Mouse (Mus musculus) neural tube, embryonic 15.5 days (tissue): Measurements from ENCODE around the gene Serinc1. TPM values are rescaled to one million over a fixed set of nuclear protein-coding genes. Genes with fewer than 3 reads are reported as not detected.

Experiments
- ATAC-seq: fragments of 200-750 bp; cut with Nextera tagmentation; 2 replicates; pipeline ENCODE4 v1.8.0; 2017; ENCODE audit warnings: mild to moderate bottlenecking, moderate TSS enrichment, moderate library complexity; ENCODE audit not compliant: low FRiP score
- H3K27ac ChIP-seq: fragments of 300-500 bp; sonication (generic); replicated peaks from 2 replicates; pipeline ENCODE4 v1.5.1; 2015; ENCODE audit warnings: mild to moderate bottlenecking, inconsistent platforms
- H3K27me3 ChIP-seq: fragments of 300-500 bp; sonication (generic); replicated peaks from 2 replicates; pipeline ENCODE4 v1.6.1; 2015; ENCODE audit warnings: inconsistent platforms
- H3K36me3 ChIP-seq: fragments of 300-500 bp; sonication (generic); 2 replicates; pipeline ENCODE4 v1.6.1; 2015; ENCODE audit warnings: inconsistent platforms
- H3K4me1 ChIP-seq: fragments of 300-500 bp; sonication (generic); 2 replicates; pipeline ENCODE4 v1.6.1; 2015; ENCODE audit warnings: inconsistent platforms
- H3K4me2 ChIP-seq: fragments of 300-500 bp; sonication (generic); 2 replicates; pipeline ENCODE4 v1.6.1; 2015; ENCODE audit warnings: inconsistent platforms, mild to moderate bottlenecking, moderate library complexity
- H3K4me3 ChIP-seq: fragments of 300-500 bp; sonication (generic); replicated peaks from 2 replicates; pipeline ENCODE4 v1.5.1; 2015; ENCODE audit warnings: mild to moderate bottlenecking, inconsistent platforms
- H3K9ac ChIP-seq: fragments of 300-500 bp; sonication (generic); replicated peaks from 2 replicates; pipeline ENCODE4 v1.6.1; 2015; ENCODE audit warnings: mild to moderate bottlenecking, inconsistent platforms
- H3K9me3 ChIP-seq: fragments of 300-500 bp; sonication (generic); replicated peaks from 2 replicates; pipeline ENCODE4 v1.6.1; 2016; ENCODE audit warnings: inconsistent platforms
- WGBS: fragments of 180-500 bp; shearing (Covaris S2); methylation state at CpG from one replicate; pipeline ENCODE4 v1.1.7; 2015; ENCODE audit warnings: mixed read lengths; 5-methylcytosine and 5-hydroxymethylcytosine counted together
- polyA plus RNA-seq: library from polyadenylated mRNA; unstranded; fragments of >200 nt; fragmentation: Nextera tagmentation; extraction: Ambion mirVana; gene quantifications from 2 replicates; pipeline ENCODE4 v1.2.1, GENCODE M21; 2015

The Serinc1 gene
- polyA plus RNA-seq, 1 experiment from 2014 or later = 428 TPM

DNA sequence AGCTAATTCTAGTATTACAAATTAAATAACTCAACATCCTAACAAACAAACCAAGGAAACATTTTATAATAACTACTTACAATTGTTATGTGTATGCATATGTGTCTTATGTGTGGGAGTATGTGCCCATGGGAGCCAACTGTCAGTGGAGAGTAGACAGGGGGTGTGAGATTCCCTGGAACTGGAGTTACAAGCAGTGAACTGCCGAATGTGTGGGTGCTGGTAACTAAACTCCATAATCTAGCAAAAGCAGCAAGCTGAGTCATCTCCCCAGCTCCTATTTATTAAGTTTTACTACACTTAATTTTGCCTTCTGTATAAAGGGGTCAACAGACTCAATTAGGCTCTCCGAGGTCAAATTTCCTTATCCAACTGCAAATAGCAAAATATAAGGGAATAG, 1.3 kb downstream of the Serinc1 start:
- ATAC-seq = no peak
- Histone ChIP-seq H3K36me3 (peaks cover 7% of the 10 kb centered on the region; the same call in 1 of the 2 replicates), H3K4me2 (peak overlapping the region; percentile 69), H3K4me3 (peak overlapping the region; percentile 95), H3K27ac (no peak overlapping the region), H3K9ac (peak overlapping the region; percentile 98), H3K27me3 (no peaks in the 10 kb centered on the region), H3K4me1 (peaks cover 29% of the 10 kb centered on the region), H3K9me3 (no peaks in the 10 kb centered on the region)
- WGBS = 65% methylated on average over 2 of the region's 2 CpGs

DNA sequence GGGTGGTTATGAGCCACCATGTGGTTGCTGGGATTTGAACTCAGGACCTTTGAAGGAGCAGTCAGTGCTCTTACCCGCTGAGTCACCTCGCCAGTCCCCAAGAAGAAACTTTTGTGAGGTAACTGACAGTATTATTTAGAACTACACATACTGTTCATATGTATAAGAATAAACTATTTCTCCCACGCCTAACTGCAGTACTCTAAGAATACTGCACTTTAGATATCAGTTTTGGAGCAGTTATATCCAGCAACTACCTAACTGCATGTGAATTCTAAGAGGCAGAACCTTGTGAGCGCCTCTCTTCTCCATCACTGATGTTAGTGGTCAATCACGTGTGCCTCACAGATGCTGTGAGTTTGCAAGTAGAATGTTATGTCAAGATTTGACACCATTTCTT, 5.9 kb downstream of the Serinc1 start:
- H3K4me2 ChIP-seq = no peak overlapping the region
- 93% methylated on average over 5 of the region's 5 CpGs for WGBS
- peaks cover 31% of the 10 kb centered on the region for H3K36me3 ChIP-seq
- no peaks in the 10 kb centered on the region for H3K27me3 ChIP-seq
- H3K27ac ChIP-seq = no peak overlapping the region
- H3K4me1 ChIP-seq = peaks cover 29% of the 10 kb centered on the region
- H3K9me3 ChIP-seq = no peaks in the 10 kb centered on the region
- no peak overlapping the region for H3K9ac ChIP-seq
- ATAC-seq = no peak
- no peak overlapping the region for H3K4me3 ChIP-seq

DNA sequence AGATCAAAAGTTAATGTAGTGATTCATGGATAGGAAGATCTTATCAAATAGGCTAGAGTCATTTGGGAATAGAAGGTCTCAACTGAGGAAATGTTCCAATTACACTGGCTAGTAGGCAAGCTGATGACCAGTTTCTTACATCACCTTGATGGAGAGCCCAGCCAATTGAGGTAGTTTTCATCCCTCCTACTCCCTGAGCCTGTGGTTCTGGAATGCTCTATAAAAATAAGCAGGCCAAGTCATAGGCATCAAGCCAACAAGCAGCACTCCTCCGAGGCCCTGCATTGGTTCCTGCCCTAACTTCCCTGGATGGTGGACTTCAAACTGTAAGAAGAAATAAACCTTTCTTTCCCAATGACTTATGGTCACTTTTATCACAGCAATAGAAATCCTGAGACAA, 17.1 kb downstream of the Serinc1 start:
- WGBS = 78% methylated on average over 1 of the region's 1 CpGs
- Histone ChIP-seq H3K4me2 (no peak overlapping the region), H3K36me3 (peaks cover 65% of the 10 kb centered on the region), H3K9me3 (no peaks in the 10 kb centered on the region), H3K4me1 (no peaks in the 10 kb centered on the region), H3K27ac (no peak overlapping the region), H3K4me3 (no peak overlapping the region), H3K9ac (no peak overlapping the region), H3K27me3 (no peaks in the 10 kb centered on the region)
- ATAC-seq = no peak

DNA sequence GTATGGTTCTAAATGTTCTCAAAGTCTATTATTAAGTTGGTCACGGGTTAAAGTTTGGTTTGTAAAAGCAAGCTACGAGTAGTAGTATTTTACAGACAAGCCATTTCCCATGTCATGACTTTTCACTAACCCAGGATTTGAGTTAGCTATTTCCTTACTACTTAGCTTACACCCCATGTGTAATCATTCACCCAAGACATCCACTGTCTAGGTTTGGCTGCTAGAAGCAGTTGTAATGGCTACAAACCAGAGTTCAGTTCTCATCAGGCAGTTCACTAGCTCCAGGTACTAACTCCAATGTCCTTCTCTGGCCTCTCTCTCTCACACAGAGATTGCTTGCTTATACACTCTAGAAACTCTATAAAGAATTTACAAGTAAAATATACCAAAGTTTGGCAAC, 17.7 kb downstream of the Serinc1 start:
- Histone ChIP-seq H3K27me3 (no peaks in the 10 kb centered on the region), H3K27ac (no peak overlapping the region), H3K4me2 (no peak overlapping the region), H3K9me3 (no peaks in the 10 kb centered on the region), H3K36me3 (peaks cover 62% of the 10 kb centered on the region), H3K4me3 (no peak overlapping the region), H3K4me1 (no peaks in the 10 kb centered on the region), H3K9ac (no peak overlapping the region)
- ATAC-seq = no peak
- WGBS = 93% methylated on average over 2 of the region's 2 CpGs

DNA sequence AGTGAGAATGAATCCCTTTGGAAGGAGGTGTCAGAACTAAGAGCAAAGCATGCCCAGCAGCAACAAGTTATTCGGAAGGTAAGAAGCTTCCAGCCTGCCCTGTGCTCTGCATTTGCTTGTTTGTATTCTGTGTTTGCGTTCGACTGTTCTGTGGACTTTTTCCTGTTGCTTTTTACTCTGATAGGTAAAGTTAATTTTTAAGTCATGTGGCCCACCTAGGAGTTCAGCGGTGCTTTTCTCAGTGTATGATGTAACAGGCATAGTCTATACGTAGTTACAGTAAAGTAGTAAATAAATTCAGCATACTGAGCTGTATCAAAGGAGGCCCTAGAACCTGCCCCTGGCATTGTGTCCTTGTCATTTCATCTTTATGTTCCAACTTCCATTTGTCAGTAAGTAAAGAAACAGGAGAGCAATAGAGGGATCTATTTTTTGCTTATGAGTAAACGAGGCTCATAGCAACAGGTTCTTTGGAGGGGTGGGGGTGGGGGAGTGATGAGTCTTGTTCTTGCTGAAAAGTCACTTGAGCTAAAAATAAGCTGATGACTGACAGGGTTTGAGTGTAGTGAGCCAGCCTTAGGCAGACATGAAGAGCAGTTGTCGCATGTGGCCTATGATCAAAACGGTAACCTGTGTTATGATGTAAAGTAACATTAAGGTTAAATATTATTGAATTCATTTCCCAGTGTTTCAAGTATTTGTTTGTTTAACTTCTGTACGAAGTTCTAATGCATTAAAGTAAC, 32.7 kb downstream of the Serinc1 start:
- H3K9ac ChIP-seq = no peak overlapping the region
- no peak for ATAC-seq
- H3K4me3 ChIP-seq = no peak overlapping the region
- no peak overlapping the region for H3K4me2 ChIP-seq
- H3K9me3 ChIP-seq = no peaks in the 10 kb centered on the region
- peaks cover 9% of the 10 kb centered on the region for H3K36me3 ChIP-seq
- no peaks in the 10 kb centered on the region for H3K4me1 ChIP-seq
- no peaks in the 10 kb centered on the region for H3K27me3 ChIP-seq
- whole genome bisulfite sequencing = 88% methylated on average over 9 of the region's 9 CpGs
- H3K27ac ChIP-seq = no peak overlapping the region

DNA sequence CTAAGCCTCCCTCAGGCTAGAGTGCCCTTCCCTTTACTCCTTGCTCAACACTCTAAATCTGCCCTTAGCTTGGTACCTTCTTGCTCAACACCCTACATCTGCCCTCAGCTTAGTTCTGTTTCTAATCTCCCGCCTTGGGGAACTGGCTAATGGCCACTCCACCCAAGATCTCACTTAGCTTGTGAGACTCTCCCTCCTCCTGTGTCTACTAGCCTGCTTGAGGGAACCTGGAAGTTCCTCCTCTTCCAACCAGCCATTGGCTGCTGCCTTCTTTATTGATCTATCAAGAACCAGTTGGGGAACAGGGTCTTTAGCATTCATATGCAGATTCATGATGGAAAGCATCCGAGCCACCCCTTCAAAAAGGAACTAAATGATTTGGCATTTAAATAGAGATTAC, 40.3 kb downstream of the Serinc1 start:
- H3K4me1 ChIP-seq = peaks cover 21% of the 10 kb centered on the region
- H3K27me3 ChIP-seq = no peaks in the 10 kb centered on the region
- H3K4me2 ChIP-seq = no peak overlapping the region
- 62% methylated on average over 2 of the region's 2 CpGs for WGBS
- no peak overlapping the region for H3K4me3 ChIP-seq
- no peak overlapping the region for H3K9ac ChIP-seq
- ATAC-seq = no peak
- no peaks in the 10 kb centered on the region; the same call in 1 of the 2 replicates for H3K36me3 ChIP-seq
- no peak overlapping the region for H3K27ac ChIP-seq
- no peaks in the 10 kb centered on the region for H3K9me3 ChIP-seq

DNA sequence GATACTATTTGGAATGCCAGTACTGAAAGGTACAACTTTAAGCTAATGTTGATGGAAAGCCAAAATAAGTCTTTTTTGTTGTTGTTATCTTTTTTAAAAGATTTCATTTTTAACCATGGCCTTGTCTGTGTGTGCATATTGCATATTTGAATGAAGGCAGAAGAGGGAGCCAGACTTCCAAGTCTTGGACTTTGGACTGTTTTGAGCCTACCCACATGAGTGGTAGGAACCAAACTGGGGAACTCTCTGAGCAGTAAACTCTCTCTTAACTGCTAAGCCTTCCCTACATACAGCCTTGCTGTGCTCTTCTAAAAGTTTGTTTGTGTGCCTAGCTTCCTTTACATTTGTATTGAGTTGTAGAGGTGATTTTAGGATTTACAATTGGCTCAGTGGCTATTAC, 43.7 kb downstream of the Serinc1 start:
- Histone ChIP-seq H3K4me3 (peak overlapping the region; percentile 0; the same call in 1 of the 2 replicates), H3K9ac (no peak overlapping the region), H3K4me2 (peak overlapping the region; percentile 68), H3K36me3 (no peaks in the 10 kb centered on the region), H3K27ac (no peak overlapping the region), H3K9me3 (no peaks in the 10 kb centered on the region), H3K27me3 (no peaks in the 10 kb centered on the region), H3K4me1 (peaks cover 21% of the 10 kb centered on the region)
- no peak for ATAC-seq

DNA sequence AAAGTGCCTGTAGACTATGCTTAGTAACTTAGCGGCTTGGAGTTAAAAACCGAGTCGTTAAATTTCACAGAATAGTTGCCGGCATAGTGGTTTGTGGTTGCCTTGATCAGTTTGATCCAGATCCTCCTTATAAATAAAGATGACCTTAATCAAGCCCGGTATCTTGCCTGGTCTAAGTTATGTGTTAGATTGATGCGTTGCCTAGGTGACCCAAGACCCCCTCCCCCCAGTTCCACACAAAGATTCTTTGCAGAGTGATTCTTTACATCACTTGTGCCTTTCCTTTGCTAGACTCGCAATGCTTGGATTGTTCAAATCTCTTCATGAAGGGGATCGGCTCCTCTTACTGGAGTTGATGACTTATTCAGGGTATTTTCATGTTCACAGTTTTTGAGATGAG, 45.1 kb downstream of the Serinc1 start:
- Histone ChIP-seq H3K4me2 (peak overlapping the region; percentile 68), H3K27me3 (no peaks in the 10 kb centered on the region), H3K36me3 (no peaks in the 10 kb centered on the region), H3K9ac (peak overlapping the region; percentile 96), H3K4me1 (peaks cover 21% of the 10 kb centered on the region), H3K4me3 (peak overlapping the region; percentile 90), H3K27ac (no peak overlapping the region; the same call in 1 of the 2 replicates), H3K9me3 (no peaks in the 10 kb centered on the region)
- ATAC-seq = no peak
- WGBS = 0% methylated on average over 8 of the region's 8 CpGs

DNA sequence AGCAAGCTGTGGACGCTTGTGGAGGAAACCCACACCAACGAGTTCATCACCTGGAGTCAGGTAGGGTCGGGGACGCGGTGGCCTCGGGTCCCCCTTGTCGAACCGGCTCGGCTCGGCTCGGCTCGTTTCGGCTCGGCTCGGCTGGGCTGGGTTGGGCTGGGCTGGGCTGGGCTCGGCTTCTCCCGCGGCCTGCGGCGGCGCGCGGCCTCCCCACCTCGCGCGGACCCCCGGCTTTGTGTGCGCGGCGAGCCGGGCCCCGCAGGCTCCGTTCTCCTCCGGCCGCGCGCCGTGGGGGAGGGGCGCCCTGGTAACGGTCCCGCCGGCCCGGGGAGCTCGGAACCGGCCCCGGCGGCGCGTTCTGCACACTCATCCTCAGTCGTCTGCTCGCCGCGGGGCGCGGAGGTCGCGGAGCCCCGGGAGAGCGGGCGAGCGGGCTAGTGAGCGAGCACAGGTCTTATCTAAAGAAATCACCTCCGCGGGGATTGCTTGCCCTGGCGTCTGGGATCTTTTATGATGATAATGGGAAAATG, 45.7 kb downstream of the Serinc1 start:
- Histone ChIP-seq H3K27me3 (no peaks in the 10 kb centered on the region), H3K4me2 (peak overlapping the region; percentile 68), H3K4me1 (peaks cover 21% of the 10 kb centered on the region), H3K9me3 (no peaks in the 10 kb centered on the region), H3K4me3 (peak overlapping the region; percentile 90), H3K36me3 (no peaks in the 10 kb centered on the region), H3K27ac (peak overlapping the region; percentile 97), H3K9ac (peak overlapping the region; percentile 96)
- under 1% methylated on average over 62 of the region's 65 CpGs for WGBS
- peak; percentile 88 for ATAC-seq

DNA sequence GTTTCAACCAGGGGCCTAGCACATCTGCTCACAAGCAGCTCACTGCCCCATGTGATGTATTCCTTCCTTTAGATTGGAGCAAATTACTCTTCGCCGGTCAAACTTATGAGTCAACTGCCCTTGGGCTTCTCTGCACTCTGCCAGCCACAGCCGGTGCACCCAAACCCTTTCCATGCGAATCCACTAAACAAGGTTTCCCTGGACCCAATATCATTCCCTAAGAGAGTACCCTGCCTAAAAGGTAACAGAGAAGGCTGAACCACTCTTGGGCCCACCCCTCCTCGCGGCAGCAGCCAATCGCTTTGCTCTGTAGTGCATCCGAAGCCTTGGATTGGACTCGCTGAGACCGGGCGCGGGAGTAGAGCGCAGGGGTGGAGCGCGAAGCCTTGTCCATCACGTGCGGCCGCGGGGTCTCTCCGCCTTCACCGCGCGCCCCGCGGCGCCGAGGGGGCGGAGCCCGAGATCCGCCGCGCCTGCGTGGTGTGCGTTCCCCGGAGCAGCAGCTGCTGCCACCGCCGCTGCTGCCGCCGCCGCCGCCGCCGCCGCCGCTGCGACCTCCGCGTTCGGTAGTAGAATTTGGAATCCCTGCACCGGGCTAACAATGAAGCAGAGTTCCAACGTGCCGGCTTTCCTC, 46.3 kb downstream of the Serinc1 start, which contains the start of gene Hsf2:
Gene Hsf2, plus strand, starts transcription at position 478 of the 634 bp plus-strand sequence.
- no peaks in the 10 kb centered on the region for H3K27me3 ChIP-seq
- H3K36me3 ChIP-seq = no peaks in the 10 kb centered on the region
- ATAC-seq = peak; percentile 99
- peaks cover 21% of the 10 kb centered on the region for H3K4me1 ChIP-seq
- 2% methylated on average over 46 of the region's 52 CpGs for WGBS
- H3K4me2 ChIP-seq = peak within 1 kb of the TSS; percentile 68
- peak within 1 kb of the TSS; percentile 97 for H3K27ac ChIP-seq
- H3K9me3 ChIP-seq = no peaks in the 10 kb centered on the region
- peak within 1 kb of the TSS; percentile 96 for H3K9ac ChIP-seq
- peak within 1 kb of the TSS; percentile 90 for H3K4me3 ChIP-seq

DNA sequence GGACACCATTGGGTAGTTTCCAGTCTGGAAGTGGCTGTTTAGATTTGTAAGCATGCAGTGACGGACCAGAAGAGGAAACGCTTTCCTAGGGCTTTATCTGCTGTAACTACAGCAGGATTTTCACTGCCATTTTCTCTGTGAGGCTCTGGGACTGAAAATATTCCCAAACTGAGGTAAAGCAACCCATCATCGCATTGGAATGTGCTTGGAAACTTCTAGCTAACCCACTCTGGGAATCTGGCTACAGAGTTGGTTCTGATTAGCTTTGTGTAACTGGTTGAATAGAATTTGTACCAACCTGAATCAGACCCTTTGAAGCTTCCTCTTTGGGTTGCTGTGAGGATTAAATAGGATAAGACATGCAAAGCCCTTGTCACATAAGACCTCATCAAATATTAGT, 47.6 kb downstream of the Serinc1 start:
- WGBS = 93% methylated on average over 3 of the region's 3 CpGs
- Histone ChIP-seq H3K4me2 (no peak overlapping the region), H3K36me3 (no peaks in the 10 kb centered on the region), H3K27me3 (no peaks in the 10 kb centered on the region), H3K9ac (no peak overlapping the region), H3K9me3 (no peaks in the 10 kb centered on the region), H3K27ac (no peak overlapping the region), H3K4me3 (no peak overlapping the region), H3K4me1 (peaks cover 12% of the 10 kb centered on the region)
- ATAC-seq = no peak

DNA sequence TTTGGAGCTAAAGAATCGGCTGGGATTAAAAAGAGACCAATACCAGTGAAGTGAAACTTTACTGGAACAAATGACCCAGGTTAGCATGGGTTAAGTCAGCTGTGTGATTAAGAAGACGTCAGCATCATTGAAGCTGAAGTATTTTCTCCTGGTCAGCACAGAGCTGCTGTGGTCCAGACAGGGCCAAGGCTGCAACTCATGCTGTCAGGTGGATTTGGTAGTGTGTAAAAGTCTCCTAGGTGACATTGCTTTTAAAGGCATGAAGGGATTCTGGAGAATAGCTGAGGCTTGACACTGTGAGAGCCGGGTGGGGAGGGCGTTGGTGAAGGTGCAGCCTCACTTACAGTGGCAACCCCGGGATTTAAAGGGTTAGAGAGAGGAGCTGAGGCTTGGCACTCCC, 50.6 kb downstream of the Serinc1 start:
- Histone ChIP-seq H3K4me3 (no peak overlapping the region), H3K27ac (no peak overlapping the region), H3K9ac (no peak overlapping the region), H3K9me3 (no peaks in the 10 kb centered on the region), H3K4me2 (no peak overlapping the region), H3K27me3 (no peaks in the 10 kb centered on the region), H3K4me1 (no peaks in the 10 kb centered on the region), H3K36me3 (no peaks in the 10 kb centered on the region)
- WGBS = 31% methylated on average over 5 of the region's 5 CpGs
- ATAC-seq = no peak
